Mouse (Mus musculus) lung, adult 2 months (tissue): ENCODE measurements at regions not wholly inside any gene's neighbourhood (a gene's known extent, or its start where the extent isn't known, plus 50 kb on each side); places are given as distances from the start of the nearest gene placed in this dataset.

Source experiments
- DNase-seq: peaks from one replicate; pipeline ENCODE4 v3.0.0; 2022
- H3K4me1 ChIP-seq: fragments of 200-500 bp; 2 replicates; pipeline ENCODE4 v1.6.1; 2011; ENCODE audit warnings: low read length; ENCODE audit not compliant: control insufficient read depth, insufficient read depth
- H3K4me3 ChIP-seq: fragments of 200-500 bp; replicated peaks from 2 replicates; pipeline ENCODE3; 2011; ENCODE audit warnings: low read depth, mild to moderate bottlenecking, control low read depth, low read length; ENCODE audit errors: extremely low read depth
- CTCF ChIP-seq: fragments of 200-500 bp; IDR thresholded peaks from 2 replicates; pipeline ENCODE4 v1.5.1; 2011; ENCODE audit warnings: mild to moderate bottlenecking, low read length, control low read depth; ENCODE audit not compliant: insufficient read depth
- POLR2A ChIP-seq: fragments of 200-500 bp; IDR thresholded peaks from 2 replicates; pipeline ENCODE4 v1.6.1; 2011; ENCODE audit warnings: low read depth, mild to moderate bottlenecking, control low read depth, low read length, borderline replicate concordance; ENCODE audit errors: extremely low read depth
- WGBS: fragments of 180-500 bp; shearing (Covaris S2); methylation state at CpG from one replicate; pipeline ENCODE4 v1.1.7; 2018; 5-methylcytosine and 5-hydroxymethylcytosine counted together

DNA sequence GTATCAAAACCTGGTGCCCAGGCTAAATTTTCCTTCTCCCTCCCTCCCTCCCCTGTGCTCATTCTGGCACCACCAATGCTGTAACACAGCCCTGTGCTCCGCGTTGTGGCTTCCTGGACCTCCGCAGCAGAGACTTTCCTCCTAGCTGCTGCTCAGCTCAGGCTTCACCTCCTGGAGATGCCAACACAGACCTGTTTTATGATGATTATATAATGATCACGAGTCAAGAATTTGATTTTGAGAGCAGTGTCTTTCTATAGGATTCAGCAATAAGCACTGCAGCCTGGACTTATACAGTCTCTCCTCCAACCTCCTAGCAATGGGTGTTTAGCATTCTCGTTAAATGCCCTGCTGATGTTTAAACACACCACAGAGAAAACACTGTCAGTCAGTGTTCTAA is 177.5 kb upstream of the Tas2r119 start:
- TF ChIP-seq CTCF (no peak), POLR2A (no peak)

GRCm38 (mm10) chr15:32002950-32003422 is 174.1 kb upstream of the Tas2r119 start:
- WGBS = 35% methylated on average over 2 of the region's 2 CpGs

More for the DNA sequence above, 177.5 kb upstream of the Tas2r119 start:
- no peak overlapping the region for H3K4me3 ChIP-seq
- H3K4me1 ChIP-seq = no peaks in the 10 kb centered on the region
- 79% methylated on average over 5 of the region's 5 CpGs for WGBS
- DNase-seq = no peak

GRCm38 (mm10) chr15:32003489-32003888 is 173.6 kb upstream of the Tas2r119 start:
- DNase-seq = no peak
- Histone ChIP-seq H3K4me1 (no peaks in the 10 kb centered on the region), H3K4me3 (no peak overlapping the region)
- 37% methylated on average over 6 of the region's 6 CpGs for WGBS
- TF ChIP-seq POLR2A (no peak), CTCF (no peak)

More at GRCm38 (mm10) chr15:32002950-32003422, 174.1 kb upstream of the Tas2r119 start:
- no peak for DNase-seq
- no peaks in the 10 kb centered on the region for H3K4me1 ChIP-seq
- H3K4me3 ChIP-seq = no peak overlapping the region
- no peak for TF ChIP-seq CTCF
- no peak for TF ChIP-seq POLR2A

GRCm38 (mm10) chr15:32005986-32006385 is 171.1 kb upstream of the Tas2r119 start:
- Histone ChIP-seq H3K4me1 (no peaks in the 10 kb centered on the region), H3K4me3 (no peak overlapping the region)
- no peak for DNase-seq
- WGBS = 29% methylated on average over 5 of the region's 5 CpGs
- TF ChIP-seq POLR2A (no peak), CTCF (no peak)

GRCm38 (mm10) chr15:32009818-32010217 is 167.3 kb upstream of the Tas2r119 start:
- WGBS = 80% methylated on average over 3 of the region's 3 CpGs
- no peak for DNase-seq
- H3K4me3 ChIP-seq = no peak overlapping the region
- H3K4me1 ChIP-seq = no peaks in the 10 kb centered on the region
- TF ChIP-seq CTCF (no peak), POLR2A (no peak)

GRCm38 (mm10) chr15:32012044-32012443 is 165.0 kb upstream of the Tas2r119 start:
- 18% methylated on average over 2 of the region's 2 CpGs for WGBS
- peak; percentile 8 for DNase-seq
- TF ChIP-seq POLR2A (no peak), CTCF (peak; percentile 25; the same call in 1 of the 2 replicates)

GRCm38 (mm10) chr15:32012838-32013237 is 164.3 kb upstream of the Tas2r119 start:
- Histone ChIP-seq H3K4me3 (no peak overlapping the region), H3K4me1 (no peaks in the 10 kb centered on the region)
- TF ChIP-seq CTCF = no peak
- no peak for TF ChIP-seq POLR2A
- 45% methylated on average over 5 of the region's 5 CpGs for whole genome bisulfite sequencing
- no peak for DNase-seq

More at GRCm38 (mm10) chr15:32012044-32012443, 165.0 kb upstream of the Tas2r119 start:
- H3K4me1 ChIP-seq = no peaks in the 10 kb centered on the region
- no peak overlapping the region for H3K4me3 ChIP-seq

GRCm38 (mm10) chr15:32015169-32015568 is 161.9 kb upstream of the Tas2r119 start:
- no peak for TF ChIP-seq POLR2A
- no peak for TF ChIP-seq CTCF
- 62% methylated on average over 4 of the region's 4 CpGs for WGBS
- no peak overlapping the region for H3K4me3 ChIP-seq
- no peaks in the 10 kb centered on the region for H3K4me1 ChIP-seq
- DNase-seq = no peak

GRCm38 (mm10) chr15:32020323-32021008 is 156.6 kb upstream of the Tas2r119 start:
- Histone ChIP-seq H3K4me3 (peak overlapping the region; percentile 45), H3K4me1 (peaks cover 3% of the 10 kb centered on the region; the same call in 1 of the 2 replicates)
- 31% methylated on average over 6 of the region's 6 CpGs for WGBS
- TF ChIP-seq CTCF = no peak
- no peak for TF ChIP-seq POLR2A
- no peak for DNase-seq
